Mouse (Mus musculus) heart, adult 18-20 months (tissue): Measurements from ENCODE around the gene Dhdds. TPM values are rescaled to one million over a fixed set of nuclear protein-coding genes. Genes with fewer than 3 reads are reported as not detected.
A peak's percentile ranks its signal among the peaks of the same experiment; 100 is the strongest.
"Not testable (repeated sequence)": the region's sequence is repeated elsewhere in the genome, so short reads cannot be mapped to it uniquely, and the experiment has no call there.

Experiments
- DNase-seq, 2 experiments: peaks; one replicate each; pipeline ENCODE4 v3.0.0; 2021 to 2022; ENCODE audit warnings: mixed read lengths in 1 of 2
- total RNA-seq, 2 experiments: library from RNA; stranded (reverse); gene quantifications; 2 replicates each; pipeline ENCODE4 v1.2.3; 2021

Dhdds gene
- total RNA-seq, 2 experiments from 2014 or later = 29.9 to 31.9 TPM

- DNase-seq = peak in 1 of 2 experiments; percentile 51
These were observed 5.1 kb upstream of the Dhdds start for GRCm38 (mm10) chr4:134005581-134006358.

- DNase-seq = no peak
These were observed 2.2 kb upstream of the Dhdds start for GRCm38 (mm10) chr4:134002903-134003302.

GRCm38 (mm10) chr4:134002246-134002645, 1.5 kb upstream of the Dhdds start:
- DNase-seq = no peak

GRCm38 (mm10) chr4:134001710-134002109, 992 bp upstream of the Dhdds start:
- no peak for DNase-seq

GRCm38 (mm10) chr4:133994697-133995096, 6.0 kb downstream of the Dhdds start:
- no peak for DNase-seq

- DNase-seq = no peak
These were observed 9.5 kb downstream of the Dhdds start for GRCm38 (mm10) chr4:133991087-133991660.

- DNase-seq = no peak
These were observed 10.7 kb downstream of the Dhdds start for GRCm38 (mm10) chr4:133990035-133990434.

GRCm38 (mm10) chr4:133988289-133988688, 12.4 kb downstream of the Dhdds start:
- DNase-seq = not testable (repeated sequence)

- DNase-seq = no peak
These were observed 17.8 kb downstream of the Dhdds start for GRCm38 (mm10) chr4:133982936-133983335.

GRCm38 (mm10) chr4:133980496-133980895, 20.2 kb downstream of the Dhdds start:
- DNase-seq = peak; percentile 75 to 82

GRCm38 (mm10) chr4:133978021-133978711, 22.6 kb downstream of the Dhdds start:
- DNase-seq = no peak

- no peak for DNase-seq
These were observed 29.0 kb downstream of the Dhdds start for GRCm38 (mm10) chr4:133971741-133972140.

- no peak for DNase-seq
These were observed 29.8 kb downstream of the Dhdds start for GRCm38 (mm10) chr4:133970876-133971275.

GRCm38 (mm10) chr4:133970196-133970595, 30.5 kb downstream of the Dhdds start:
- no peak for DNase-seq

- DNase-seq = no peak
These were observed 31.5 kb downstream of the Dhdds start for GRCm38 (mm10) chr4:133969114-133969770.

- peak; percentile 29 to 49 for DNase-seq
These were observed 32.4 kb downstream of the Dhdds start, which contains the start of gene Hmgn2 for GRCm38 (mm10) chr4:133968150-133968921. TSS of gene Hmgn2 (minus strand) at chr4:133968650.

- peak; percentile 91 for DNase-seq
These were observed 32.9 kb downstream of the Dhdds start for GRCm38 (mm10) chr4:133967866-133968149.

GRCm38 (mm10) chr4:133967138-133967865, 33.4 kb downstream of the Dhdds start:
- peak; percentile 98 to 99 for DNase-seq

- no peak for DNase-seq
These were observed 34.3 kb downstream of the Dhdds start for GRCm38 (mm10) chr4:133966271-133966940.

- DNase-seq = no peak
These were observed 38.2 kb downstream of the Dhdds start for GRCm38 (mm10) chr4:133962566-133962965.

GRCm38 (mm10) chr4:133958884-133959283, 41.8 kb downstream of the Dhdds start:
- no peak for DNase-seq
